19 mouse cellular contexts compared by ENCODE assay signal in genomic region chr10:34246106-34246505, GRCm38 (mm10). TPM values are rescaled to one million over a fixed set of nuclear protein-coding genes. Genes with fewer than 3 reads are reported as not detected.
DNase-seq lines count a peak whose midpoint lies in the region; ATAC-seq lines count a peak whose summit lies in the region.
"Had no signal": no experiment of that assay in that cellular context is flagged by ENCODE, and none has a peak within 500 bp of the region (broad histone marks: within the 10 kb centered on the region; RNA-seq: fewer than 3 reads in every experiment).

No protein-coding gene starts in this region.

- no peak overlapping the region for H3K4me3 ChIP-seq in heart, embryonic 11.5 days (ENCODE audit: low read depth, low read length)
- H3K4me3 ChIP-seq: forebrain, embryonic 10.5 days; gastrocnemius, adult 2 months; limb, embryonic 12.5 days; megakaryocyte, embryonic 14.5 days; neural tube, embryonic 13.5 days had no signal

- WGBS in heart, embryonic 11.5 days (ENCODE audit: insufficient replicate concordance) = 58% methylated on average over 2 of the region's 2 CpGs

- no peaks in the 10 kb centered on the region for H3K4me1 ChIP-seq in heart, embryonic 11.5 days (ENCODE audit: control insufficient read depth, insufficient read depth, low read length)
- H3K4me1 ChIP-seq: limb, embryonic 12.5 days; neural tube, embryonic 13.5 days had no signal

- H3K4me2 ChIP-seq in heart, embryonic 11.5 days = no peak overlapping the region
- H3K4me2 ChIP-seq: limb, embryonic 12.5 days; neural tube, embryonic 13.5 days had no signal

- H3K9me3 ChIP-seq in heart, embryonic 11.5 days (replicated peaks; ENCODE audit: control insufficient read depth, low read length) = no peaks in the 10 kb centered on the region
- H3K9me3 ChIP-seq: forebrain, embryonic 10.5 days; limb, embryonic 12.5 days; megakaryocyte, embryonic 14.5 days; neural tube, embryonic 13.5 days had no signal

- peak; percentile 26 to 51 for DNase-seq in heart, adult 18-20 months
- peak; percentile 10 for DNase-seq in 3T3-L1 (ENCODE audit: low read depth, low spot score)
- peak; percentile 35 for DNase-seq in adipocyte (ENCODE audit: low spot score)
- peak; percentile 71 for DNase-seq in lung, postnatal 25 days (ENCODE audit: low spot score)
- DNase-seq in right cerebral cortex, adult 18-20 months = no peak
- no peak for DNase-seq in cerebellum, adult 11-12 months
- DNase-seq: adrenal gland, postnatal 25 days; cerebellum, adult 2 months; gastrocnemius, adult 2 months; midbrain, embryonic 14.5 days; thymus, postnatal 25 days had no signal

- H3K9ac ChIP-seq in heart, embryonic 11.5 days (ENCODE audit: low read depth, low read length) = no peak overlapping the region
- H3K9ac ChIP-seq: limb, embryonic 12.5 days; liver, embryonic 14.5 days; neural tube, embryonic 13.5 days had no signal

- no peaks in the 10 kb centered on the region for H3K27me3 ChIP-seq in heart, embryonic 11.5 days (ENCODE audit: control insufficient read depth, insufficient read depth, low read length)
- H3K27me3 ChIP-seq: limb, embryonic 12.5 days; neural tube, embryonic 13.5 days had no signal

- no peak for ATAC-seq in heart, embryonic 11.5 days (replicated peaks; ENCODE audit: insufficient number of reproducible peaks, low FRiP score, low TSS enrichment)
- ATAC-seq: hindbrain, postnatal 0 days; intestine, postnatal 0 days had no signal

- H3K36me3 ChIP-seq in heart, embryonic 11.5 days (ENCODE audit: control insufficient read depth, insufficient read depth, low read length) = no peaks in the 10 kb centered on the region
- H3K36me3 ChIP-seq: forebrain, embryonic 10.5 days; limb, embryonic 12.5 days; neural tube, embryonic 13.5 days had no signal

- no peak overlapping the region for H3K27ac ChIP-seq in heart, embryonic 11.5 days (ENCODE audit: low read depth, low read length)
- H3K27ac ChIP-seq: forebrain, embryonic 10.5 days; gastrocnemius, adult 2 months; hindbrain, postnatal 0 days; limb, embryonic 12.5 days; liver, embryonic 14.5 days; neural tube, embryonic 13.5 days had no signal

RNA-seq across cellular contexts. Expression of gene Tspyl1, which starts 35.9 kb away (rescaled TPM):
- 10 to 100 TPM; 62.1 to 64.1 TPM for total RNA-seq in heart, adult 18-20 months (2021)
- polyA plus RNA-seq in heart, embryonic 11.5 days (2014; fragmentation: Nextera tagmentation; extraction: Ambion mirVana) = 52.7 and 57.3 TPM in 2 replicates

RNA-seq across cellular contexts. Expression of gene Dse, which starts 38.6 kb away (rescaled TPM):
- total RNA-seq in heart, adult 18-20 months (2021) = 1 to 10 TPM; 4.0 to 4.4 TPM
- 21.3 and 23.2 TPM in 2 replicates for polyA plus RNA-seq in heart, embryonic 11.5 days (2014; fragmentation: Nextera tagmentation; extraction: Ambion mirVana)

RNA-seq across cellular contexts. Expression of gene Tspyl4, which starts 51.1 kb away (rescaled TPM):
- total RNA-seq in heart, adult 18-20 months (2021) = 10 to 100 TPM; 11.0 to 11.1 TPM
- polyA plus RNA-seq in heart, embryonic 11.5 days (2014; fragmentation: Nextera tagmentation; extraction: Ambion mirVana) = 6.3 and 9.5 TPM in 2 replicates

Comparison
In these comparisons a context has a peak if more than half of its experiments do, and no peak if none do; other contexts are left out.
1. DNase-seq: peak in heart, adult 18-20 months (2 of 2), 3T3-L1 (single experiment), adipocyte (single experiment) and lung, postnatal 25 days (single experiment); none in right cerebral cortex, adult 18-20 months (single experiment) and cerebellum, adult 11-12 months (single experiment).